Mouse (Mus musculus): ENCODE data around the gene Cyp2s1.

The Cyp2s1 gene

GRCm38 (mm10) chr7:25816241-25816919 lies at the start of gene Cyp2s1:
Gene Cyp2s1, minus strand, starts transcription at chr7:25816913.
- DNase-seq (ENCODE audit: low spot score in 2 of 2) = no peak

- no peak for DNase-seq (ENCODE audit: low spot score in 2 of 2)
Observed at GRCm38 (mm10) chr7:25864861-25865260, 48.1 kb upstream of the Cyp2s1 start.

GRCm38 (mm10) chr7:25863756-25864155 lies 47.0 kb upstream of the Cyp2s1 start:
- no peak for DNase-seq (ENCODE audit: low spot score in 2 of 2)

- no peak for DNase-seq (ENCODE audit: low spot score in 2 of 2)
Observed at GRCm38 (mm10) chr7:25862365-25862764, 45.7 kb upstream of the Cyp2s1 start.

- no peak for DNase-seq (ENCODE audit: low spot score in 2 of 2)
Observed at GRCm38 (mm10) chr7:25859962-25860870, 43.5 kb upstream of the Cyp2s1 start.

- DNase-seq (ENCODE audit: low spot score in 2 of 2) = peak; percentile 20 to 31
Observed at GRCm38 (mm10) chr7:25855082-25855481, 38.4 kb upstream of the Cyp2s1 start.

GRCm38 (mm10) chr7:25848444-25848812 lies 31.7 kb upstream of the Cyp2s1 start:
- no peak for DNase-seq (ENCODE audit: low spot score in 2 of 2)

GRCm38 (mm10) chr7:25847722-25848443 lies 31.2 kb upstream of the Cyp2s1 start:
- DNase-seq (ENCODE audit: low spot score in 2 of 2) = peak; percentile 56 to 73

GRCm38 (mm10) chr7:25844885-25845284 lies 28.2 kb upstream of the Cyp2s1 start:
- DNase-seq (ENCODE audit: low spot score in 2 of 2) = no peak

GRCm38 (mm10) chr7:25844423-25844822 lies 27.7 kb upstream of the Cyp2s1 start:
- no peak for DNase-seq (ENCODE audit: low spot score in 2 of 2)

GRCm38 (mm10) chr7:25843492-25843891 lies 26.8 kb upstream of the Cyp2s1 start:
- DNase-seq (ENCODE audit: low spot score in 2 of 2) = no peak

GRCm38 (mm10) chr7:25840908-25841307 lies 24.2 kb upstream of the Cyp2s1 start:
- no peak for DNase-seq (ENCODE audit: low spot score in 2 of 2)

GRCm38 (mm10) chr7:25835188-25835891 lies 18.6 kb upstream of the Cyp2s1 start:
- no peak for DNase-seq (ENCODE audit: low spot score in 2 of 2)

GRCm38 (mm10) chr7:25831557-25832530 lies 15.1 kb upstream of the Cyp2s1 start:
- DNase-seq (ENCODE audit: low spot score in 2 of 2) = no peak

GRCm38 (mm10) chr7:25830251-25830650 lies 13.5 kb upstream of the Cyp2s1 start:
- no peak for DNase-seq (ENCODE audit: low spot score in 2 of 2)

- DNase-seq (ENCODE audit: low spot score in 2 of 2) = no peak
Observed at GRCm38 (mm10) chr7:25827199-25827598, 10.5 kb upstream of the Cyp2s1 start.

GRCm38 (mm10) chr7:25826029-25826428 lies 9.3 kb upstream of the Cyp2s1 start:
- no peak for DNase-seq (ENCODE audit: low spot score in 2 of 2)

GRCm38 (mm10) chr7:25825043-25825442 lies 8.3 kb upstream of the Cyp2s1 start:
- no peak for DNase-seq (ENCODE audit: low spot score in 2 of 2)

- DNase-seq (ENCODE audit: low spot score in 2 of 2) = no peak
Observed at GRCm38 (mm10) chr7:25815571-25815970, 1.1 kb downstream of the Cyp2s1 start.

- no peak for DNase-seq (ENCODE audit: low spot score in 2 of 2)
Observed at GRCm38 (mm10) chr7:25814711-25815110, 2.0 kb downstream of the Cyp2s1 start.
